Mouse (Mus musculus) hindbrain, embryonic 10.5 days (tissue): ENCODE results near the gene Ssr2. TPM values are rescaled to one million over a fixed set of nuclear protein-coding genes. Genes with fewer than 3 reads are reported as not detected.

Experiments
- DNase-seq: peaks from one replicate; pipeline ENCODE4 v3.0.0-alpha.2; 2017; ENCODE audit warnings: low spot score
- H3K27ac ChIP-seq: fragments of 300-500 bp; sonication (generic); 2 replicates; pipeline ENCODE4 v1.5.1; 2016; ENCODE audit warnings: mild to moderate bottlenecking, moderate library complexity
- H3K27me3 ChIP-seq: fragments of 300-500 bp; sonication (generic); 2 replicates; pipeline ENCODE4 v1.6.1; 2016; ENCODE audit warnings: mild to moderate bottlenecking; ENCODE audit not compliant: poor library complexity, insufficient read depth, severe bottlenecking
- H3K36me3 ChIP-seq: fragments of 300-500 bp; sonication (generic); 2 replicates; pipeline ENCODE4 v1.6.1; 2016; ENCODE audit warnings: mild to moderate bottlenecking, moderate library complexity
- H3K4me1 ChIP-seq: fragments of 300-500 bp; sonication (generic); replicated peaks from 2 replicates; pipeline ENCODE4 v1.6.1; 2016; ENCODE audit warnings: mild to moderate bottlenecking
- H3K4me3 ChIP-seq: fragments of 300-500 bp; sonication (generic); 2 replicates; pipeline ENCODE4 v1.5.1; 2016; ENCODE audit warnings: mild to moderate bottlenecking, moderate library complexity
- H3K9me3 ChIP-seq: fragments of 300-500 bp; sonication (generic); 2 replicates; pipeline ENCODE4 v1.6.1; 2016; ENCODE audit warnings: mild to moderate bottlenecking, moderate library complexity
- WGBS: fragments of 180-500 bp; shearing (Covaris S2); methylation state at CpG from one replicate; pipeline ENCODE4 v1.1.7; 2016; 5-methylcytosine and 5-hydroxymethylcytosine counted together
- polyA plus RNA-seq: library from polyadenylated mRNA; unstranded; fragments of >200 nt; fragmentation: Nextera tagmentation; extraction: Ambion mirVana; gene quantifications from 2 replicates; pipeline ENCODE4 v1.2.1, GENCODE M21; 2016

Gene Ssr2
- polyA plus RNA-seq: 207 and 220 TPM in 2 replicates

GRCm38 (mm10) chr3:88575540-88575939, at the start of gene Ssr2:
Gene Ssr2, plus strand, starts transcription at chr3:88575876.
- no peak within 1 kb of the TSS for H3K4me3 ChIP-seq
- no peak for DNase-seq
- no peaks in the 10 kb centered on the region for H3K9me3 ChIP-seq
- 88% methylated on average over 3 of the region's 3 CpGs for WGBS
- peaks cover 5% of the 10 kb centered on the region; the same call in 1 of the 2 replicates for H3K36me3 ChIP-seq
- H3K27ac ChIP-seq: no peak within 1 kb of the TSS
- no peaks in the 10 kb centered on the region for H3K27me3 ChIP-seq
- peaks cover 12% of the 10 kb centered on the region for H3K4me1 ChIP-seq

DNA sequence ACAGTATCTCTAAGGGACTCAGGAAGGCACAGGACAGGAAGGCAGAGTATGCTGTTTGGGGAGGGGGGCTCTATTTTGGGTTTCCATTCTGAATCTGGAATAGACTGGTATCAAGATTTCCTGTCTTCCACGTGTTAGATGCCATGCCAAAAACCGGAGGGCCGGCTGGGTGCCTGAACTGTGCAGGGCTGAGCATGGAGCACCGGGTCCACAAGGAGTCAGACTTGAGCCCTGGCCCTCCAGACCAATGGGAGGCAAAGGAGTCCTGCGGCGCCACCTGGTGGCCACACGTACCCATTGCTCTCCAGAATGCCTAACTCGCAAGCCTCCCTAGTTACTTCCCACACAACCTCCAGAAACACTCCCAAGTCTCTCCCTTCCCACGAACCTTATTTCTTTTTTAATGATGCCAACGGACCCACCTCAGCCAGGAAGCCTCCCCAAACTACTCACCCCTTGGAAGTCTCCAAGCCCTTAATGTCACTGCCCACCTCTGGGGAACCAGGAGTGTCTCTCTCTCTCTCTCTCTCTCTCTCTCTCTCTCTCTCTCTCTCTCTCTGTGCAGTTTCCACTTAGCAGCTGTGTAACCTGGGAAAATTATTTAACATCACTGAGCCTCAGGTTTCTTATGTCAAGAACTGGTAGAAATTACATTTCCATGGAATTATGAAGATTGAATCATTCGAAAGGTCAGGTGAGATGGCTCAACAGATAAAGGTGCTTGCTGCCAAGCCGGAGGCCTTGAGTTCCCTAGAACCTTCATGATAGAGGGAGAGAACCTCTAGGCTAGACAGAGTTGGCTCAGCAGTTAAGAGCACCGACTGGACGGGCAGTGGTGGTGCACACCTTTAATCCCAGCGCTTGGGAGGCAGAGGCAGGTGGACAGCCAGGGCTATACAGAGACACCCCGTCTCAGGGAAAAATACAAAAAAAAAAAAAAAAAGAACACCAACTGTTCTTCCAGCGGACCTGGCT, 49.2 kb upstream of the Ssr2 start:
- H3K4me1 ChIP-seq: peaks cover 62% of the 10 kb centered on the region
- WGBS: 34% methylated on average over 17 of the region's 17 CpGs
- H3K36me3 ChIP-seq: peaks cover 38% of the 10 kb centered on the region
- no peaks in the 10 kb centered on the region for H3K27me3 ChIP-seq
- peak overlapping the region; percentile 4; the same call in 1 of the 2 replicates for H3K27ac ChIP-seq
- H3K9me3 ChIP-seq: no peaks in the 10 kb centered on the region
- H3K4me3 ChIP-seq: peak overlapping the region; percentile 23
- peak; percentile 90 for DNase-seq

- 27% methylated on average over 8 of the region's 8 CpGs for WGBS
- Histone ChIP-seq H3K36me3 (peaks cover 37% of the 10 kb centered on the region), H3K27ac (peak overlapping the region; percentile 78), H3K9me3 (no peaks in the 10 kb centered on the region), H3K4me1 (peaks cover 56% of the 10 kb centered on the region), H3K27me3 (no peaks in the 10 kb centered on the region), H3K4me3 (peak overlapping the region; percentile 37)
- DNase-seq: no peak
Measured at GRCm38 (mm10) chr3:88527565-88527964, 48.1 kb upstream of the Ssr2 start.

- Histone ChIP-seq H3K4me1 (peaks cover 57% of the 10 kb centered on the region), H3K4me3 (peak overlapping the region; percentile 96; the same call in 1 of the 2 replicates), H3K27me3 (no peaks in the 10 kb centered on the region), H3K27ac (peak overlapping the region; percentile 100; the same call in 1 of the 2 replicates), H3K9me3 (no peaks in the 10 kb centered on the region), H3K36me3 (peaks cover 27% of the 10 kb centered on the region)
- WGBS: 86% methylated on average over 11 of the region's 11 CpGs
- DNase-seq: no peak
Measured at GRCm38 (mm10) chr3:88528646-88529045, 47.0 kb upstream of the Ssr2 start.

DNA sequence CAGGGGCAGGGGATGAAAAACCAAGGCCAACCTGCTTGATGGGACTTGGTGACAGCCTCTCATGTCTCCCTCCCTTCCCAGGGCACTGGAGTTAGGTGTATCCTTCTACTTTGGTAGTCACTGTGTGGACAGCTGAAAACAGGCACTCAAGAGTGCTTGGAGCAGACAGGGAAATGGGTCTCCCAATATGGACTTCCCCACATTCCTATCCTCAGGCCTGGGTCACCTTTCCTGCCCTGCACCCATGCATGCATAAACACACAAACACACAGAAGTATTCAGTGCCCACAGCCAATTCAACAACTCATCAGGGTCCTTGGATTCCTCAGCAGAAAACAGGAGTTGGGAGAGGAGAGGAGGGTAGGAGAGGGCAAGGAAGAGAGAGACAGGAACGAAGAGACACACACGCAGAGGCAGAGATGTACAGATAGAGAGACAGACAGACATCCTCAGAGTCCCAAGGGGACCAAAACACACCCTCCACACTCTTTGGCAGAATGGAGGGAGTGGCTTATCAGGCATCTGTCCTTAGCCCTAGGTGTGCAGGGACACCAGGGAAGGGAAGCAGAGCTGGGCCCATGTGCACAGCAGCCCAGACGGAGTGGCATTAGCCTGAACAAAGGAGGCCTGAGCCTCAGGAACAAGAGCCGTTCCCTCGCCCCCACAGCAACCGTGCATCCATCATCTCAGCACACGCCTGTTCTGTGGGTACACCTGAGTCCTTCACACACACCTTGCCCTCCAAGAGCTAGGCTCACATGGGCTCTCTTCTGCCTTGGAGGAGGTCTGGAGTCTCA, 46.3 kb upstream of the Ssr2 start:
- Histone ChIP-seq H3K27me3 (no peaks in the 10 kb centered on the region), H3K36me3 (peaks cover 22% of the 10 kb centered on the region), H3K9me3 (no peaks in the 10 kb centered on the region), H3K4me3 (peak overlapping the region; percentile 96), H3K27ac (peak overlapping the region; percentile 100), H3K4me1 (peaks cover 64% of the 10 kb centered on the region)
- 36% methylated on average over 7 of the region's 7 CpGs for WGBS
- peak; percentile 19 for DNase-seq

DNA sequence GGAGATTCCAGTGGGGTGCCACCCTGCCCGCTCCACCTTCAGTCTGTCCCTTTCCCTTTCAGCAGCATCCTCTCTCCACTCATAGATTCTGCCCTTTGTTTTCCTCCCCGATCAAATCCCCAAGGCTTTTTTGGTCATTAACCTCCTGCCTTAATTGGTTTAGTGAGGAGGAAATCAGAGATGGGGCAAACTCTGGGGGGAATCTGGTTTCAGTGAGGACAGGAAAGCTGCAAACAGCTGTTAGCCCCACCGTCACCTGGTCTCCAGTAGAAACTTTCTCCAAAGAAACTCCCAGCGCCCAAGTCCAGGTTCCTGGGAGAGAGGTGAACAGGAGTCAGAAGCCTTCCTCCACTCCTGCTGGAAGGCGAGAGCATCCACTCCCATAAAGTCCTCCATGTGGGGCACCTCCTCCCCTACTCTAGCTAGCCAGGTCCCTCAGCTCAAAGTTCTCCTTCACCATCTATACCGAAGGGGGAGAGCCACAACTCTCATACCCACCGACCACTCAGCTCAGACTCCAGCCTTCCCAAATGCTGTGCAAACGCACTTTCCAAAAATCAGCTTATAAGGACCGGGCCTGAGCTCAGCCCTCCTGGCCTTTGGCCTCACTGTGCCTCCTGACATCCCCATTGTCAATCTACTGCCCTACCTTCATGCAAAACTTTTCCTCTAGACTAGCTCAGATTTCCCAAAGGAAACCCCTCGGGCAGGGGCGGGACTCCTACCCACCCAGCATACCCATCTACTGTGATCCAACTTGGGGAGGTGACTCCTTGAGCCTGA, 45.4 kb upstream of the Ssr2 start:
- H3K36me3 ChIP-seq: peaks cover 22% of the 10 kb centered on the region
- H3K9me3 ChIP-seq: no peaks in the 10 kb centered on the region
- 9% methylated on average over 11 of the region's 11 CpGs for WGBS
- H3K4me1 ChIP-seq: peaks cover 73% of the 10 kb centered on the region
- H3K4me3 ChIP-seq: peak overlapping the region; percentile 96
- H3K27me3 ChIP-seq: no peaks in the 10 kb centered on the region
- H3K27ac ChIP-seq: peak overlapping the region; percentile 100
- peak; percentile 52 for DNase-seq

- Histone ChIP-seq H3K27me3 (no peaks in the 10 kb centered on the region), H3K9me3 (no peaks in the 10 kb centered on the region), H3K36me3 (peaks cover 32% of the 10 kb centered on the region), H3K27ac (peak overlapping the region; percentile 100), H3K4me3 (peak overlapping the region; percentile 96), H3K4me1 (peaks cover 73% of the 10 kb centered on the region)
- peak; percentile 95 for DNase-seq
- under 1% methylated on average over 62 of the region's 63 CpGs for WGBS
Measured at GRCm38 (mm10) chr3:88531348-88532298, 44.1 kb upstream of the Ssr2 start.

- peaks cover 38% of the 10 kb centered on the region for H3K36me3 ChIP-seq
- under 1% methylated on average over 31 of the region's 31 CpGs for WGBS
- H3K4me1 ChIP-seq: peaks cover 73% of the 10 kb centered on the region
- H3K9me3 ChIP-seq: no peaks in the 10 kb centered on the region
- DNase-seq: no peak
- H3K27ac ChIP-seq: peak within 1 kb of the TSS; percentile 100
- H3K4me3 ChIP-seq: peak within 1 kb of the TSS; percentile 96
- no peaks in the 10 kb centered on the region for H3K27me3 ChIP-seq
Measured at GRCm38 (mm10) chr3:88532299-88532674, 43.4 kb upstream of the Ssr2 start, which contains the start of gene Mex3a. Gene Mex3a, plus strand, starts transcription at chr3:88532395.

GRCm38 (mm10) chr3:88532689-88533511, 42.8 kb upstream of the Ssr2 start:
- WGBS: under 1% methylated on average over 40 of the region's 40 CpGs
- Histone ChIP-seq H3K27ac (peak overlapping the region; percentile 100), H3K9me3 (no peaks in the 10 kb centered on the region), H3K4me3 (peak overlapping the region; percentile 96), H3K27me3 (no peaks in the 10 kb centered on the region), H3K36me3 (peaks cover 44% of the 10 kb centered on the region), H3K4me1 (peaks cover 73% of the 10 kb centered on the region)
- DNase-seq: peak; percentile 81

DNA sequence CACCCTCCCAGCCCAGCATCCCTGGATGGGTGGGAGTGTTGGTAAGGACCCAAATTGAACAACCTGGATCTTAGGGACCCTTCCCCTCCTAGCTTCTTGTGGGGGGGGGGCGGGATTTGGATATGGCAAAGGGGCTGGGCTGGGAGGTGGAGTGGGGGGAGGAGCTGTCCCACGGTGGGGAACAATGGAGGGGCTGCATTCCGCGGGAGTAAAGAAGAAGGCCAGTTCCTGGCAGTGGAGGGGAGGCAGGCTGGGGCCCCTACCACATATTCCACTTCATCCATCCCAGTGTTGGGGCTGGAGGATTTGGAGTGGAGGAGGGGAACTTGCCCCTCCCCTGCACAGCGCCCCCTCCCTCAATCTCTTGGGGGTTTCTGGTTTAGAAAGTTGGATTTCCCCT, 42.0 kb upstream of the Ssr2 start:
- peaks cover 73% of the 10 kb centered on the region for H3K4me1 ChIP-seq
- 2% methylated on average over 4 of the region's 5 CpGs for WGBS
- H3K27ac ChIP-seq: peak overlapping the region; percentile 100
- DNase-seq: no peak
- H3K27me3 ChIP-seq: no peaks in the 10 kb centered on the region
- no peaks in the 10 kb centered on the region for H3K9me3 ChIP-seq
- peak overlapping the region; percentile 96 for H3K4me3 ChIP-seq
- H3K36me3 ChIP-seq: peaks cover 53% of the 10 kb centered on the region

DNA sequence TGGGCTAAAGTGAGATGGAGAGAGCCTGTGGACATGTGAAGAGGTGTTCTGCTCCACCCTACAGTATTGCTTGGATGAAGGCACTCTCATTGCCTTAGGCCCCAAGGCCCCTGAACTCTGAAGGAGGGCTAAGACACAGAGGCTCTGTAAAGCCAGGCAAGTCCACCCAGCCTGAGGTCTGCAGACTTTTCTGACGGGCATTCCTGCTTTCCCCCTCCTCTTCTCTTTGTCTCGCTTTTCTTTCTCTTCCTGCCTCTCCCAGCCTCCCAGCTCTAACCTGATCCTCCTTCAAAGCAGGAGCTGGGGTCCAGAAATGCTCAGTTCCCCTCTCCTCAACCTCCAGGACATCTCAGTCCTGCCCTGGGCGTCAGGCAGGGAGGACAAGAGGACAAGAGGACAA, 40.7 kb upstream of the Ssr2 start:
- Histone ChIP-seq H3K36me3 (peaks cover 51% of the 10 kb centered on the region), H3K4me1 (peaks cover 72% of the 10 kb centered on the region), H3K27me3 (no peaks in the 10 kb centered on the region), H3K9me3 (no peaks in the 10 kb centered on the region), H3K4me3 (peak overlapping the region; percentile 96), H3K27ac (peak overlapping the region; percentile 100)
- DNase-seq: no peak
- 5% methylated on average over 3 of the region's 3 CpGs for WGBS
